Mouse (Mus musculus) limb, embryonic 10.5 days (tissue): ENCODE results near the gene Hmga1. TPM values are rescaled to one million over a fixed set of nuclear protein-coding genes. Genes with fewer than 3 reads are reported as not detected.

Source experiments
- DNase-seq: peaks from one replicate; pipeline ENCODE4 v3.0.0-alpha.2; 2017; ENCODE audit warnings: low spot score
- H3K27ac ChIP-seq: fragments of 300-500 bp; sonication (generic); 2 replicates; pipeline ENCODE4 v1.5.1; 2016; ENCODE audit warnings: mild to moderate bottlenecking
- H3K27me3 ChIP-seq: fragments of 300-500 bp; sonication (generic); 2 replicates; pipeline ENCODE4 v1.6.1; 2016; ENCODE audit warnings: low read depth, mild to moderate bottlenecking; ENCODE audit not compliant: poor library complexity, severe bottlenecking
- H3K36me3 ChIP-seq: fragments of 300-500 bp; sonication (generic); 2 replicates; pipeline ENCODE4 v1.6.1; 2016; ENCODE audit warnings: mild to moderate bottlenecking, moderate library complexity
- H3K4me1 ChIP-seq: fragments of 300-500 bp; sonication (generic); 2 replicates; pipeline ENCODE4 v1.6.1; 2016
- H3K4me3 ChIP-seq: fragments of 300-500 bp; sonication (generic); 2 replicates; pipeline ENCODE4 v1.5.1; 2016; ENCODE audit warnings: mild to moderate bottlenecking, moderate library complexity
- H3K9me3 ChIP-seq: fragments of 300-500 bp; sonication (generic); replicated peaks from 2 replicates; pipeline ENCODE4 v1.6.1; 2016; ENCODE audit warnings: mild to moderate bottlenecking
- WGBS: fragments of 180-500 bp; shearing (Covaris S2); methylation state at CpG from one replicate; pipeline ENCODE4 v1.1.7; 2016; 5-methylcytosine and 5-hydroxymethylcytosine counted together
- polyA plus RNA-seq: library from polyadenylated mRNA; unstranded; fragments of >200 nt; fragmentation: Nextera tagmentation; extraction: Ambion mirVana; gene quantifications from 2 replicates; pipeline ENCODE4 v1.2.1, GENCODE M21; 2016

Gene Hmga1
- polyA plus RNA-seq, 1 experiment from 2014 or later, result 904 TPM

DNA sequence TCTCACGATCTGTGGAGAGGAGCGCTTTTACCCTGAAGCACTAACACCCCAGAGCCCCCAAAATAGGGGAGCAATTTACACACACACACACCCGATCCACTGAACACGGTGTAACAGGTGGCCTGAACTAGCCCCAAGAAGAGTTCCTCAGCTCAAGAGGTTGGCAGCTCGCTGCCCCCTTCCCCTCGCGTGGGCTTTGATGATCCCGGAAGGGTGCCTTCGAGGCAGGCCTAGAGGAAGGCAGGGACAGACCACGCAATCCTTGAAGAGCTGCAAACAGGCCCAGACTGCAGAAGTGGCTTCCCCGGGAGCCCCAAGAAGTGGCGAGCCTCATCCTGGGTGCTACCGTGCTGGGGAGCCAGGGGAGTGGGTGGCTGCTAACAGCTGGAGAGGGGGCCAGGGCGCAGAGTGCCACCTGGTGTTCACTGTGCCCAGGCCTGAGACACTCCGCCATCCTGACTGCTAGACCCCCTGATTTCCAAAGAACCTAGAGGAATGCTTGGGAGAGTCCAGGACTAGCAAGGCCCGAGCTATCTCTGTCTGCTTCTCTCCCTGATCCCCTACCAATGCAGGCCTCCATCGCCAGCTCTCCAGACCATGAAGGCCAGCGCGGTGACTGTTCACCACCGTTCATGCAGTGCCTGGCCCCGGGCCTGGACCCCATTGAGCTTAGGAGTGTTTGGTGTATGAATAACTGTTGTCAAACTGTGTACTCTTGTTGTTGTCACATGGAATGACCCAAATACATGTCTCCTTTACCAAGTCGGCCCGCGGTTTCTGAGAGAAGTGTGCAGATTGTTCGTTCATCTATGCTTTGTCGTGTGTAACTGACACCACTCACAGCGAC, 42.2 kb upstream of the Hmga1 start:
- H3K27me3 ChIP-seq, result peaks cover 99% of the 10 kb centered on the region
- peak overlapping the region; percentile 67 for H3K4me3 ChIP-seq
- no peak overlapping the region for H3K27ac ChIP-seq
- peaks cover 56% of the 10 kb centered on the region for H3K4me1 ChIP-seq
- no peaks in the 10 kb centered on the region for H3K36me3 ChIP-seq
- 33% methylated on average over 27 of the region's 27 CpGs for WGBS
- no peak for DNase-seq
- H3K9me3 ChIP-seq, result no peaks in the 10 kb centered on the region

DNA sequence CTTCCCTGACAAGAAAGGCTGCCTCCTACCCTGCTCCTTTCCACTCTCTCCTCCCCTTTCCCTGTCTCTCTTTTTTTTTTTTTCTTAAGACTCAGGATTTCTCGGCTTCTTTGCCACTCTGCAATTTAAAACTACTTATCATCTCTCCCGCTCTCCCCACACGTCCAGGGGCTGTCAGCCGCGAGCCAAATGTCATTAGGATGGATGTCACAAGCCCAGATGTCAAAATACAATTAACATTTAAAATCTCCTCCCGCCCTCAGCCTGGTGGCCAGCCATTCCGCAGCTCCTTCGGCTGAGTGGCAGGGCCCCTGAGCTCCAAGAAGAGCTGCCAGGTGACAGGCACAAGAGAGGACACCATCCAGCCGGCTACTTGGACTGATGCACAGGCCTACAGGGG, 38.0 kb upstream of the Hmga1 start:
- no peak overlapping the region for H3K4me3 ChIP-seq
- H3K27ac ChIP-seq, result no peak overlapping the region
- H3K9me3 ChIP-seq, result no peaks in the 10 kb centered on the region
- no peaks in the 10 kb centered on the region for H3K36me3 ChIP-seq
- 36% methylated on average over 9 of the region's 9 CpGs for WGBS
- H3K4me1 ChIP-seq, result peaks cover 45% of the 10 kb centered on the region
- peaks cover 94% of the 10 kb centered on the region for H3K27me3 ChIP-seq
- DNase-seq, result no peak

DNA sequence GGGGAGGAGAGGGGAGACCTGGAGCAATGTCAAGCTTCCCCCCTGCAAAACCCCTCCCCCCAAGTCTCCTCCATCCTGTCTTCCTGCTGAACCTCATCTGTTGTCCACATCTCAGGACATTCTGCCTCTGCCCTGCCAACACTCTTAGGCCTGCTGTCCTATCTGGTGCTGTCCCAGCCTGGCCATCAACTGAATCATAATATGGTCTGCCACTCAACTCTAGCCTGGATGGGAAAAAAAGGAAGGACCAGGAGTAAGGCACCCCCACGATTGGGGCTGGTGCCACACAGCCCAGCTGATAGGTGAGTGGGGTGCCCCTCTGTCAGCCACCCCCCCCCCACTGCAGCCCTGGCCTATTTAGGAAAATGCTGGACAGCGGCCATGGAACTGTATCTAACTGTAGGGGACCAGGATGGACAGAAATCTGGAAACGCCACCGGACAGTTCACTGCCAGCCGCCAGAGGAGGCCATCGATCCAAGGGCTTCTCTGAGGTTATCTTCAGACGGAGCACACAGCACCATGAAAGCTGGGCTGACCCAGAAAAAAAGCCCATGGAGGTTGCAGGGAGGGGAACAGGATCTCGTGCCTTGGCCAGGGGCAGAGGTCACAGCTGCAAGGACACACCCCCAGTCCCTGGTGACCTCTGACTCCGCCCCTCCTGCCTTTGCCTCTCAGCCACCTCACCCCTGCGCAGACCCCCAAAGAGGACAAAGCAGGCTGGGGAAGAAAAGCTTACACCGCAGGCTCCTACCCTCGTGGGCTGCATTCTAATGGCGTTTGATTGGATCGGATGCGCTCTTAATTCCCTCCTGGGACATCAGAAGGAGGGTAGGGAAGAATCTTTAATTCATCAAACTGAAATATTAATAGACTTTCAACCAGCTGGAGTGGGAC, 37.3 kb upstream of the Hmga1 start:
- Histone ChIP-seq H3K9me3 (no peaks in the 10 kb centered on the region), H3K36me3 (no peaks in the 10 kb centered on the region), H3K27ac (no peak overlapping the region), H3K4me1 (peaks cover 39% of the 10 kb centered on the region), H3K4me3 (no peak overlapping the region), H3K27me3 (peaks cover 87% of the 10 kb centered on the region)
- 48% methylated on average over 15 of the region's 15 CpGs for WGBS
- no peak for DNase-seq

DNA sequence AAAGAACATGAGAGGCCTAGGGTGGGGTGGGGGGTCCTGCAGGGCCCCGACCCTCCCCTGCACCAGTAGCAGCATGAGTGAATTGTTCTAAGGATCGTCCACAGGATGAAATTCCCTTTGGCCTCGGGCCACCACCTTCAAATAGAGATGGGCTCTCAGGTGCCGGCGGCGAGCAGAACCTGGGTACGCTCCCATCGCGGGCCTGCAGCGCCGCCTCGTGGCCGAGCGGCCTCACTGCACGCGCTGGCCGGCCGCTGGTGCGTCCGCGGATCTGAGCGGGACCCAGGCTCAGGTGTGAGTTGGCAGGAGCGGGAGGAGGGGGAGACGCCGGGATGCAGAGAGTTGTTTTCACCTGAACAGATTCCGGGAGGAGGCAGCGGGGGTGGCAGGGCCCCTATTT, 35.7 kb upstream of the Hmga1 start:
- peak; percentile 89 for DNase-seq
- Histone ChIP-seq H3K36me3 (no peaks in the 10 kb centered on the region), H3K27ac (no peak overlapping the region), H3K4me3 (peak overlapping the region; percentile 17), H3K27me3 (peaks cover 71% of the 10 kb centered on the region), H3K9me3 (no peaks in the 10 kb centered on the region), H3K4me1 (peaks cover 34% of the 10 kb centered on the region)
- WGBS, result under 1% methylated on average over 27 of the region's 27 CpGs

DNA sequence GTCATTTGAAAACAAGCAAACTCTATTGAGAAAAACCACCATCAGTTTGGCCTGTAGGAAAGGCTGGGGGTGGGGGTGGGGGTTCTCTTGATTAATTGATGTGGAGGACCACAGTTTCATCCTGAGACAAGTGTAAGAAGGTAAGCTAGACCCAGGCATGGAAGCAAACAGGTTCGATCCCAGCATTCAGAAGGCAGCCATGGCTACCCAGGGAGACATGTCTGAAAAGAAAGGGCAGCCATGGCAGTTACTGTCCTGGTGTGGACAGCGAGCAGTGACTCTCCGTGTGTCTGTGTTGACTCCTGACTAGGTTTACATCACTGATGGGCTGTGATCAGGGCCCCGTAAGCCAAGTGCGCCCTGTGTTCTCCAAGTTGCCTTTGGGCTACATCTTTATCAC, 35.0 kb upstream of the Hmga1 start, which contains the start of gene Grm4:
Grm4 (minus strand) TSS at position 101 of the 400 bp plus-strand sequence.
- WGBS, result 77% methylated on average over 5 of the region's 5 CpGs
- Histone ChIP-seq H3K4me3 (peak within 1 kb of the TSS; percentile 17), H3K27ac (no peak within 1 kb of the TSS), H3K4me1 (peaks cover 34% of the 10 kb centered on the region), H3K36me3 (no peaks in the 10 kb centered on the region), H3K27me3 (peaks cover 64% of the 10 kb centered on the region), H3K9me3 (no peaks in the 10 kb centered on the region)
- DNase-seq, result no peak

DNA sequence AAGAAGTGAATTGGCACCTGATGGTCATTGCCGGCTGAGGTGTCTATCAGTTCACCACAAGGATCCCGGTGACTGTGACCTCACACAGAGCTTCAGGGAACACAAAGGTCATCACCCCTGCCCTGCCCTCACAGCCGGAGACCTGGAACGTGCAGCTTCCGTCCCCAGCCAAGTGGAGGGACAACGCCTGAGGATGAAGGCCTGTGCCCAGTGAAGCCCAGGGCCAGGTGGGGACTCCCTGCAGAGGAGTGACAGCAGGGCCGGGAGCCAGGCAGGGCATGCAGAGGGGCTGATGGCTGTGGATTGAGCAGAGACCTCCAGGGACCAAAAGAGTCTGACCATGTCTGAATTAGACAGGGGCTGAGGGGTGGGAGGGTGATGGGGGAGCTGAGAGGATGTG, 33.2 kb upstream of the Hmga1 start:
- Histone ChIP-seq H3K4me3 (no peak overlapping the region), H3K27me3 (peaks cover 46% of the 10 kb centered on the region)
- 57% methylated on average over 7 of the region's 7 CpGs for whole genome bisulfite sequencing

DNA sequence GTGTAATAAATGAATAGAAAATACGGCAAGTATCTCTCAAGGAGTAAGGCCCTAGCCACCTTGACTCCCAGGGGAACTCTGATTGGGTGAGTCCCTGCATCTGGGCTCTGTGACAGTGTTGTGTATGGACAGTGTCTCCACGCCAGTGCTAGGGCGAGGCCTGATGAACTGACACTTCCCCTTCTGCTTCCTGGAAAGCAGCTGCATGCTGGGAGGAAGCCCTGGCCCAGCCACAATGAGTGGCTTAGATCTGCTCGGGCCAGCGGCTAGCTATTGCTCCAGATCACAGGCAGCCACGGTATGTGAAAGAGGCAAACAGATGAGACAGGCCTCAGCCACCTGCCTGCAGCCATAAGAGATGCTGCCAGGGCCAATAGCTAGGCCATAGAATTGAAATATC, 29.1 kb upstream of the Hmga1 start:
- H3K27me3 ChIP-seq, result peaks cover 6% of the 10 kb centered on the region
- H3K27ac ChIP-seq, result no peak overlapping the region
- no peak overlapping the region for H3K4me3 ChIP-seq
- peaks cover 12% of the 10 kb centered on the region for H3K4me1 ChIP-seq
- no peak for DNase-seq
- no peaks in the 10 kb centered on the region for H3K9me3 ChIP-seq
- WGBS, result 83% methylated on average over 6 of the region's 6 CpGs
- H3K36me3 ChIP-seq, result no peaks in the 10 kb centered on the region

More for the DNA sequence above, 33.2 kb upstream of the Hmga1 start:
- Histone ChIP-seq H3K27ac (no peak overlapping the region), H3K36me3 (no peaks in the 10 kb centered on the region), H3K9me3 (no peaks in the 10 kb centered on the region), H3K4me1 (peaks cover 25% of the 10 kb centered on the region)
- no peak for DNase-seq

DNA sequence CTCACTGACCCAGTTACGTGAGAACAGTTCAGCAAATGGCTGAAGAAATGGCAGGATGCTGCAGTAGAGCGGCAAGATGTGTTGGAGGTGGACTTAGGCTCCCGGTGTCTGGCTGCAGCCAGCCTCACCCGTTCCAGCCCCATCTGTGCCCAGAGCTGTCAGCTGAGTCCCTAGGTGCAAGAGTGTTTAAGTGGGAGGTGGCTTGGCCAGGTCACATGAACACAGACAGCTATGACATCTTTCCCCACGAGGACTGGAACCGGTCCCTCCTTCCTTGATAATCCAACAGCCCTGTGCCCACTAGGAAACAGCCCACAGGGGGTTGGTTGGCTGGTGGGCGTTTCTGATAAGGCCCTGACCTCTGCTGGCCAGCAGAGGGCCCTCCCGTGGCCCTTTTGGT, 28.3 kb upstream of the Hmga1 start:
- H3K36me3 ChIP-seq, result no peaks in the 10 kb centered on the region
- H3K4me3 ChIP-seq, result no peak overlapping the region

DNA sequence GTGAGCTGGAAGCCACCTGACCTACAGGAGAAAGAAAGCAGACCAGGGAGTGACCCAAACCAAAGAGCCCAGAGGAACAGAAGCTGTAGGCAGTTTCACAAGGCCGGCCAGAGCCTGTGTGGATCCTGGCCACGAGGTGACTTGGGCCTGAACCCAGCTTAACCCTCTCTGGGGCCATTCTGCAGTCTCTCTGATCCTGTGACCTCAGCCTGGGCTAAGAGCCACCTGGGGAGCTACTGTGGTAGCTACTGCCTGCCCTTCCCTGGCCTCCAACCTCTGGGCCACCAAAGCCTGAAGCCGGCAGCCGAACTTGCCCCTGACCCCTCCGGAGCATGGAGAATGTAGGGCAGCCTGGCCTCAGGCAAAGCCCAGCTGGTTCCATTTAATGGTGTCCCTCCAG, 27.5 kb upstream of the Hmga1 start:
- H3K4me1 ChIP-seq, result peaks cover 12% of the 10 kb centered on the region
- H3K36me3 ChIP-seq, result no peaks in the 10 kb centered on the region
- H3K9me3 ChIP-seq, result no peaks in the 10 kb centered on the region
- 64% methylated on average over 5 of the region's 5 CpGs for WGBS
- H3K27ac ChIP-seq, result 0 out of 2 replicates have a peak overlapping the region, but pooled peaks have one; percentile 17
- H3K27me3 ChIP-seq, result no peaks in the 10 kb centered on the region
- no peak for DNase-seq
- H3K4me3 ChIP-seq, result no peak overlapping the region

More for the DNA sequence above, 28.3 kb upstream of the Hmga1 start:
- no peak overlapping the region for H3K27ac ChIP-seq
- no peaks in the 10 kb centered on the region for H3K9me3 ChIP-seq
- peaks cover 12% of the 10 kb centered on the region for H3K4me1 ChIP-seq
- no peak for DNase-seq
- H3K27me3 ChIP-seq, result no peaks in the 10 kb centered on the region
- 67% methylated on average over 8 of the region's 8 CpGs for WGBS

DNA sequence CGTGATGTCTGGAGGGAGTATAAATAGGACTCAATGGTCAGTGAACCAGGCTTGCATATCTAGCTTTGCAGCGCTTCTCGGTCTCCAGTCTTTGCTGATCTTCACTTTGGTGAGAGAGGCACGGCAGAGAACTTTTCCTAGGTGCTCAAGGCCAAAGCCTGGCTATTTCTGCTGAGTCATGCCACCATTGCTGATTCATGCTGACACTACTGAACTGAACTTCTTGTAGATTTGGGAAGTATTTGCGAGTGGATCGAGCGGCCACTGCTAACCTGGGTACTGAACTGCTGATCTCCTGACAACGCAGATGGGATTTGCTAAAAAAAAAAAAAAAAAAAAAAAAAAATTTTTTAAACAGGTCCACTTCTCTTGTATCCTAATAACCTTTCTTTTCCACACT, 24.2 kb upstream of the Hmga1 start:
- Histone ChIP-seq H3K27ac (no peak overlapping the region), H3K36me3 (no peaks in the 10 kb centered on the region), H3K27me3 (no peaks in the 10 kb centered on the region), H3K4me1 (peaks cover 18% of the 10 kb centered on the region), H3K4me3 (no peak overlapping the region), H3K9me3 (no peaks in the 10 kb centered on the region)
- DNase-seq, result no peak
- 93% methylated on average over 8 of the region's 8 CpGs for WGBS

DNA sequence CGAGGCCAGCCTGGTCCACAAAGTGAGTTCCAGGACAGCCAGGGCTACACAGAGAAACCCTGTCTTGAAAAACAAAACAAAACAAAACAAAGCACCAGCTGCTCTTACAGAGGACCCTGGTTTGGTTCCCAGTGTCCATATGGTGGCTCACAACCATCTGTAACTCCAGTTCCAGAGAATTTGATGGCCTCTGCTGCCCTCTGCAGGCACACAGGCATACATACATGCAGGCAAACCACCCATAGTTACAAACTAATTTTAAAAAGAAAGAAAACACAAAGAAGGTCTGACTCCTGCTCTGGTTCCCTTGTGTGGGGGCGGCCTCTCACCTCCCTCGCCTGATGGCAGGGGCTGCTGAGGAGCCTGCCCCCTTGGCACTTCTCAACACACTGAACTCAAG, 22.9 kb upstream of the Hmga1 start:
- Histone ChIP-seq H3K4me3 (no peak overlapping the region), H3K9me3 (no peaks in the 10 kb centered on the region), H3K27me3 (no peaks in the 10 kb centered on the region), H3K27ac (no peak overlapping the region), H3K4me1 (peaks cover 18% of the 10 kb centered on the region), H3K36me3 (no peaks in the 10 kb centered on the region)
- WGBS, result 91% methylated on average over 3 of the region's 3 CpGs
- DNase-seq, result no peak

DNA sequence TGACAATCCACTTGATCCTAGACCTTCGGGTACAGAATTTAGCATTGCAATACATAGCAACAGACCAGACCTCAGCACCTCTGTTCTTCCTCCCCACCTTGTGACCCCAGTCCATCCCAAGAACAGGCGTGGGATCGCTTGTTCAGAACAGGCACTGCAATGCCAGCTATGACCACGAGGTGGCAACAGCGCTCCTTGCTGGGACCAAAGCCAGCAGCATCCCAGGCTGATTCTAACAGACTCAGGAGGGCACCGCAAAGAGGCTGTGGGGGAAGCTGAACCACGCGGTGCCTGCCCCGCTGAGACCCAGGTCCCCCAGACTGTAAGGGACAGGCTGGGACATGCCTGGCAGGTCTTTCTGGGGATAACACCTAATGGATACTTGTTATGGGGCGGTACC, 21.6 kb upstream of the Hmga1 start:
- H3K4me1 ChIP-seq, result peaks cover 9% of the 10 kb centered on the region
- H3K27ac ChIP-seq, result 0 out of 2 replicates have a peak overlapping the region, but pooled peaks have one; percentile 16
- DNase-seq, result peak; percentile 98
- H3K4me3 ChIP-seq, result peak overlapping the region; percentile 9; the same call in 1 of the 2 replicates
- WGBS, result 7% methylated on average over 10 of the region's 10 CpGs
- no peaks in the 10 kb centered on the region for H3K36me3 ChIP-seq
- H3K9me3 ChIP-seq, result no peaks in the 10 kb centered on the region
- H3K27me3 ChIP-seq, result no peaks in the 10 kb centered on the region

DNA sequence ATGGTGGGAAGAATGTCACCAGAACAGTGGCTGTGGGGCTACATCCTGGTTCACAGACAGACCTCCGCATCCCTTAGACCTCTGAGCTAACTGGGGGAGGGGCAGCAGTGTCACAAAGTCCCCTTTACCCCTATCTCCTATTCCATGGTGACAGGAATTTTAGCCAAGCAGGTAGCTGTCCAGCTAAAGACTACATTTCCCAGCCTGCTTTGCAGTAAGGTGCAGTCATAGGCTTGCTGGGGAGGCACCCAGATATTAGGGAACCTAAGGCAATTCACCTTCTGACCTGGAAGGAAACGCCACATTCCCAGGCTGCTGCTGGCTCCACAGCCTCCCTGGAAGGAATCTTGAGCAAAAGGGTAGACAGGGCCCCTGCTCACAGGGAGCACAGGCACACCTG, 15.0 kb upstream of the Hmga1 start:
- 66% methylated on average over 2 of the region's 2 CpGs for WGBS
- H3K27me3 ChIP-seq, result peaks cover 4% of the 10 kb centered on the region; the same call in 1 of the 2 replicates
- no peaks in the 10 kb centered on the region for H3K36me3 ChIP-seq
- no peak overlapping the region for H3K4me3 ChIP-seq
- H3K27ac ChIP-seq, result no peak overlapping the region
- peaks cover 31% of the 10 kb centered on the region for H3K4me1 ChIP-seq
- H3K9me3 ChIP-seq, result no peaks in the 10 kb centered on the region
- no peak for DNase-seq
